Mouse (Mus musculus): ENCODE measurements at regions not wholly inside any gene's neighbourhood (a gene's known extent, or its start where the extent isn't known, plus 50 kb on each side); places are given as distances from the start of the nearest gene placed in this dataset.
"Not testable (repeated sequence)": the region's sequence is repeated elsewhere in the genome, so short reads cannot be mapped to it uniquely, and the experiment has no call there.

DNA sequence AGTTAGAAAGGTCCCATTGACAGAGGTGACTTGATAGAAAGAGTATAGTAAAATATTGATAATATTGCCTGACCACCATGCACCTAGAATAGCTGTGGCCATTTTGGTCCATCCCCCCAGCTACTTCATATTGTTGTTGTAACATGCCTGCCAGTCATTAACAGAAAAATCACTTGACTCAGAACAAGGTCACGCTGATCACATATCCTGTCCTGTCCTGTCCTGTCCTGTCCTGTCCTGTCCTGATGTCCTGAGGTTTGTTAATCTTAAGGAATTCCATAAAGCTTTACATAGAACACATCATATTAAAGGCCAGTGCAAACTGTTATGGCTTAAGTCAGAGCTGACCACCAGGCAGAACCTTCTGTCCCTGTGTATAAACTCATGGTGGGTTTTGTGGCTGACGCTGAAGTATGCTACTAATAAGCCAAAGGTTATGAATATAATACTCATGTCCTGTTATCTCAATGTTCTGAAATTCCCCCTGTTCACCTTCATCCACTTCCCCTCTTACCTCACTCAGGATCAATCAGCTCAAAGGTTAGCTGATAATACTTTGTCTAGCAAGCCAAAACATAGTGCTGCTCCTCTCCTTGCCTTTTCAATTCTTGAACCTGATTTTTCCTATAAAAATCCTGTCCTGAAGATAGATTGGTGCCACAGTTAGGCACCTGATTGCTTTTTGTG lies 173.7 kb downstream of the Alg10b start:
- no peak for DNase-seq (ENCODE audit: low spot score in 2 of 2)

DNA sequence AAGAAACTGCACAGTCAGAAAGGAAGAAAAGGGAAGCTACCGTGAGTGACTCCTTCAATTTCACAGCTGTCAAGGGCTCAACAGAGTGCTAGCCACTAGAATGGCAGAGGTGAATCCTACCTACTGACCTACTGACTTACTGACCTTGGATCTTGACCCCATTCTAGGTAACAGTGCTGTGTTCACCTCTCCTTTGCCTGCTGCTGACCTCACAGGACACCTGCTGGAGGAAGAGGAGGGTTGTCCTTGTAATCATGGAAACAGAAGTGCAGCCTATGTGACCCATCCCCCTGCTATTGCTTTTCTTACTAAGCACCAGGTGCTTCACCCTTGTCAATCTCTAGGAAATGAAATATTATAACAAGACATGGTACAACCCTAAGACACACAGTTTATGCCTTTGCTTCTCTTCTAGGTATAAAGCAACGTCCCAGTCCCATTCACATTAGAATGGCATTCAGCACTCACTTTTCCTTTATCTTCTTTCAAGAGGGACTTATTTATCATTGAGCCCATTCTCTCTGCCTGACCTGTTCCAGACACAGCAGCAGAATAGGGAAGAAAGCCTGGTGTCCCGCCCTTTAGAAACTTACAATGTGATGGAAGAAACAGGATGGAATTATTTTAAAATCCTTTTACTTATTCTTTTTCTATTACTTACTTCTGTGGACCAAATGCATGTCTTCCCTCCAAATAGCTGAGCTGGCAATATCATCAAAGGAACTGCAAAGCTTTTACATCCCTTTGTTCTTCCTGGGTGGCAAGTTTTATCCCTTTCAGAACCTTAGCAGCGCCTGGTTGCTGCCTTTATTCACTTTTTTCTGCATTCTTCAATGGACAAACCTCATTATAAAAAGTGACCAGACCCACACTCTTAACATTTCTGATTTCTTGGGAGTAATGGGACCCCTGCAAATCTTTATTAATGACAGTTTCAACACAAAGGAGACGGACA lies 176.5 kb downstream of the Alg10b start:
- DNase-seq (ENCODE audit: low spot score in 2 of 2), result no peak

DNA sequence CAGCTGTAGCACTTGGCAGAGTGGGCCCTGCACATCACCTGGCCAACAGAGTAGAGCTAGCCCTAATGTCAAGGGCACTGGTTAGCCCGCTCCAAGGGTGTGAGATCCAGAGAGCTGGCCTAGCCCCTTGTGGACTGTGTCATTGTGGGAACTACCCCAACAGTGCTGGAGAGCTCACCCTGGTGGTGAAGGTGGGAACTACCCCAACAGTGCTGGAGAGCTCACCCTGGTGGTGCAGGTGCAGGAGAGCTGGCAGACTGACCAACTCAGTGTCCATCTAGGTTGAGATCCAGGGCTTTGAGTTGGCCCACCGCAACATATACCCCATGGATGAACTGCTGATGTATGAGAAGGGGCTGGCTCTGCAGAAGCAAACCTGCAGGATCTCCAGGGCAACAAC lies 196.7 kb downstream of the Alg10b start:
- peak in 1 of 2 experiments; percentile 5 for DNase-seq (ENCODE audit: low spot score in 2 of 2)

DNA sequence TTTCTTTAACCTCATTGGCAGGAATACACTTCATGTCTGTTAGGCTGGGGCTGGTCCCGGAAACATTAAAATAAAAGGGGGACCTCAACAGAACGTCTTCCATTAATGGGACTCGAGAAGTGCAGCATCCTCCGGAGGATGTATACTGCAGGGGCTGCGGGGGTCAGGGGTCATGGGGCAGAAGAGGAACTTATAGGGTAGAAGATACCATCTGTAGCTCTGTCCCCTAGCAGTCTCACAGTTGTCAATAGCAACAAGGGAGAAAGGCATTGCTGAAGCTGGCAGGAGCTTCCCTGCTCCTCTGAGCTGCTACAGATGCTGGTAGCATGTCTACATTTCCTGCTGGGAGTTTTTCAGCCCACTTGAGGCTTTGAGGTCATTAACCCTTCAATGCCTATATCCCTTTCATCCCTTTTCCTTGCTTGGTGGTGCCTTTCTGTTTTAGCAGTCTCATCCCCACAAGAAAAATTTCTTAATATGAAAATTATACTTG lies 198.1 kb downstream of the Alg10b start:
- no peak for DNase-seq (ENCODE audit: low spot score in 2 of 2)

DNA sequence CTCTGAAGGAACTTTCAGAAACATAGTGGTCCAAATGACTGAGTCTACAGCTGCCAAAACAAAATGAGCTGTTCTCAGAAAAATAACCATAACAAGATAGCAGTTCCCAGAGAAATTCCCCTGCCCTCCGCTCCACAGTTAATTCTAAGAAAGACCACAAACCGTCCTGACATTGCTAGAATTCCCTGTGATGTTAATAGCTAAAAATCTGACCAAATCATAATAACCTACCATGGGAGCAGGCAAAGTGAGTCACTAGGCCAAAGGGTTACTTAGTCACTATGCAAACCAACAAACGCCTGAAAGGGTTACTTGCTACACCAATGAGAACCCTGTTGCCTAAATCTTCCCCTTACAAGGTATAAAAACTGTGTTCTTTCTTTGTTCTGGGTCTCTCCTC lies 206.9 kb downstream of the Alg10b start:
- DNase-seq (ENCODE audit: low spot score in 2 of 2), result not testable (repeated sequence)

DNA sequence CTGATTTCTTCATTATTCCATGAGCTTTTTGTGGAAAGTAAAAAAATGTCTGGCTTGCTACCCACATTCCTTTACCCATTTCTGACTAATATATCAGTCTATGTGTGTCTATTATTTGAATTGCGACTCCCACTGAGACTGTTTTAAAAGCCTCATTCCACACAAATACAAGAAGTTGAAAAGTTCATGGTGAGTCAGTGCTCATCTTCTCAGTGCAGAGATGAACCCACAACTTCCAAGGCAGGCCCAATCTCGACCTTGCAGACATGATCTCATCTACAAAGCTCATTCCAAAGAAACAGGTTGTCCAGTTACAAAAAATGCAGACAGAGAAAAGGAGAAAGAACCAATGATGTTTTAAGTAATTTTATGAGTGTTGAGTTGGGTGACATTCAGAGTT lies 208.0 kb downstream of the Alg10b start:
- DNase-seq (ENCODE audit: low spot score in 2 of 2), result no peak

DNA sequence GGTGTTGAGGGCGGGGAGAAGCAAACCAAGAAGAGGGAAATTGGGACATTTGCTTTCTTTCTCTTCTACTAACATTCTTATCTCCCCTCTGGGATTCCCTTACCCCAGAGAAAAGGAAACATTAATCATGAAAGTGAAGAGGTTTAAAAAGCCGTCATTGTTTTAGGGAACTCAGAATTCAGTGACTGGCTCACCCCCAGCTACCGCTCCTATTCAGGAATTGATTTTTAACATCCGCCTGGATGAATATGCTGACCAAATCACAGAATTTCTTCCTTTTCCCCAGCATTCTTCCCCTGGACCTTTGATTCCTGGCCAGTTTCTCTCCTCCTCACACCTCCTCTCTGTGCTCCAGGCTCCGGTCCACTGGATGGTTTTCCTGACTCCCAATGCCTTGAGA lies 211.2 kb downstream of the Alg10b start:
- DNase-seq (ENCODE audit: low spot score in 2 of 2), result no peak

Data from left cerebral cortex, adult 18-20 months (tissue).